Mouse (Mus musculus) embryonic facial prominence, embryonic 14.5 days (tissue): ENCODE results near the gene Cnih2. TPM values are rescaled to one million over a fixed set of nuclear protein-coding genes. Genes with fewer than 3 reads are reported as not detected.

Experiments
- ATAC-seq: fragments of 200-750 bp; cut with Nextera tagmentation; 2 replicates; pipeline ENCODE4 v1.8.0; 2017; ENCODE audit warnings: low read depth, moderate number of reproducible peaks, moderate TSS enrichment
- DNase-seq: peaks from one replicate; pipeline ENCODE4 v3.0.0-alpha.2; 2015; ENCODE audit warnings: low spot score
- H3K27ac ChIP-seq: fragments of 300-500 bp; sonication (generic); replicated peaks from 2 replicates; pipeline ENCODE4 v1.5.1; 2014; ENCODE audit warnings: low read depth, mild to moderate bottlenecking, low read length, moderate library complexity
- H3K27me3 ChIP-seq: fragments of 300-500 bp; sonication (generic); replicated peaks from 2 replicates; pipeline ENCODE4 v1.6.1; 2014; ENCODE audit warnings: low read length; ENCODE audit not compliant: control insufficient read depth, insufficient read depth
- H3K36me3 ChIP-seq: fragments of 300-500 bp; sonication (generic); 2 replicates; pipeline ENCODE4 v1.6.1; 2014; ENCODE audit warnings: low read length, mixed read lengths; ENCODE audit not compliant: control insufficient read depth, insufficient read depth
- H3K4me1 ChIP-seq: fragments of 300-500 bp; sonication (generic); 2 replicates; pipeline ENCODE4 v1.6.1; 2014; ENCODE audit warnings: antibody characterized with exemption, low read length; ENCODE audit not compliant: control insufficient read depth, insufficient read depth
- H3K4me2 ChIP-seq: fragments of 300-500 bp; sonication (generic); 2 replicates; pipeline ENCODE4 v1.6.1; 2014; ENCODE audit warnings: low read depth, mild to moderate bottlenecking, low read length, moderate library complexity, mixed read lengths
- H3K4me3 ChIP-seq: fragments of 300-500 bp; sonication (generic); 2 replicates; pipeline ENCODE4 v1.5.1; 2014; ENCODE audit warnings: low read depth, mild to moderate bottlenecking, low read length
- H3K9ac ChIP-seq: fragments of 300-500 bp; sonication (generic); 2 replicates; pipeline ENCODE4 v1.6.1; 2014; ENCODE audit warnings: low read depth, mild to moderate bottlenecking, low read length, moderate library complexity, mixed read lengths
- H3K9me3 ChIP-seq: fragments of 300-500 bp; sonication (generic); 2 replicates; pipeline ENCODE4 v1.6.1; 2016; ENCODE audit warnings: low read length; ENCODE audit not compliant: control insufficient read depth
- WGBS: fragments of 180-500 bp; shearing (Covaris S2); extraction: QIAGEN DNeasy Blood & Tissue Kit; methylation state at CpG from one replicate; pipeline ENCODE4 v1.1.7; 2014; 5-methylcytosine and 5-hydroxymethylcytosine counted together
- polyA plus RNA-seq: library from polyadenylated mRNA; unstranded; fragments of >200 nt; fragmentation: Nextera tagmentation; extraction: Ambion mirVana; gene quantifications from 2 replicates; pipeline ENCODE4 v1.2.1, GENCODE M21; 2014

Gene Cnih2
- polyA plus RNA-seq, 1 experiment from 2014 or later: 36.0 TPM

DNA sequence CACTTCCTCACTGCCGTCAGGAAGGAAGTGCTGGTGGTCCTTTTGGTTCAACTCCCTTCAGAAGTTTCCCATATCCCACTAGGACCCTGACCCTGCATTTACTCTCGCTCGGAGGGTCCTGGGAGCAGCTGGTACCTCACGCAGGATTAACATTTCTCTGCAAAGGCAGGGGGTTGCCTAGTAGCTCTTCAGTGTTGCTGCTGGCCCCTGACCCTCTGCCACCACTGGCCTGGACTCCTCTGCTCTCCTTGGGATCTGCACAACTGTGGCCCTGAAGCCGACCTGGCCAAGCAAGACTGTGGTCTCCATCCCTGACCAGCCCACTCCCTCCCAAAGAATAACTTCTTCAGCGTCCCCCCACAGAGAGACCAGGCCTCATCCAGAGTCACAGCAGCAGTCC is 49.0 kb downstream of the Cnih2 start:
- no peak overlapping the region for H3K9ac ChIP-seq
- peaks cover 33% of the 10 kb centered on the region for H3K27me3 ChIP-seq
- WGBS: 82% methylated on average over 6 of the region's 6 CpGs
- DNase-seq: no peak
- no peaks in the 10 kb centered on the region for H3K9me3 ChIP-seq
- H3K27ac ChIP-seq: no peak overlapping the region
- H3K36me3 ChIP-seq: peaks cover 31% of the 10 kb centered on the region
- peaks cover 13% of the 10 kb centered on the region for H3K4me1 ChIP-seq
- no peak for ATAC-seq
- no peak overlapping the region for H3K4me3 ChIP-seq
- H3K4me2 ChIP-seq: no peak overlapping the region

DNA sequence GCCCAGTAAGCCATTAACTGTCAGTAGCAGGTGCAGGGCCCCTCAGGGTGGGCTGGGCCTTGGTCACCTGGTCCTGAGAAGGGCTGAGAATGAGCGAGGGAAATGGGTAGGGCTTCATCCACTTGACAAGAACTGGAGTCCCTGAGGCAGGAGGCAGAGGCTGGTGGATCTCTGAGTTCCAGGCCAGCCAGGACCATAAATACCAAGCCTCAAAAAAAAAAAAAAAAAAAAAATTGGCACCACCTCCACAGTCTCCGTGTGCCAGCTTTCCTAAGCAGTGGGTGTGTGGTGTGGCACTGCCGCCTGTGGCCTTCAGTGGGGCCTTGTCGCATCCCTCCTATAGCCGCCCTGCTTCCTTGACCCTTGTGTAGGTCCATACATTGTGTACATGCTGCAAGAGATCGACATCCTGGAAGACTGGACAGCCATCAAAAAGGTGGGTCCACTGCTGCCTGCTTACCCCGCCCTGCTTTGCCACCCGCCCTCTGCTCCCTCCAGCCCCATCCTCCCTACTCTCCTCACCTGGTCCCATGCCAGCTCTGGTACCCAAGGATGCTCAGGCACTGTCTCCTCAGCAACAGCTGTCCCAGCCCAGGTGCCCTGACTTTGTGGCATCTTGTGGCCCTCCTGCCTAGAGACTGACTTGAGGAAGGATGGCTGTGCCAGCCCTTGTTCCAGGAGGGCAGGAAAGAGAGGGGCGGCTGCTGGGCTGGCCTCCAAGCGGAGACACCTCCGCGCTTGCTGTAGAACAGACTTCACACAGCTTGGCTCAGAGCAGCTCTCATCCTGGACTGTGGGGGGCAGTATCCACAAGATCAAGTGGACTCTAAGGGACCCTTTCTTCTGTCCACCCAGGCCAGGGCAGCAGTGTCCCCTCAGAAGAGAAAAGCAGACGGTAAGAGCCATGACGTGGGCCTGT is 49.9 kb downstream of the Cnih2 start:
- no peak overlapping the region for H3K27ac ChIP-seq
- peaks cover 37% of the 10 kb centered on the region for H3K36me3 ChIP-seq
- H3K4me2 ChIP-seq: no peak overlapping the region
- no peak overlapping the region for H3K4me3 ChIP-seq
- peaks cover 13% of the 10 kb centered on the region for H3K4me1 ChIP-seq
- no peak for DNase-seq
- WGBS: 83% methylated on average over 11 of the region's 14 CpGs
- no peaks in the 10 kb centered on the region for H3K9me3 ChIP-seq
- no peak overlapping the region for H3K9ac ChIP-seq
- H3K27me3 ChIP-seq: peaks cover 26% of the 10 kb centered on the region
- no peak for ATAC-seq

DNA sequence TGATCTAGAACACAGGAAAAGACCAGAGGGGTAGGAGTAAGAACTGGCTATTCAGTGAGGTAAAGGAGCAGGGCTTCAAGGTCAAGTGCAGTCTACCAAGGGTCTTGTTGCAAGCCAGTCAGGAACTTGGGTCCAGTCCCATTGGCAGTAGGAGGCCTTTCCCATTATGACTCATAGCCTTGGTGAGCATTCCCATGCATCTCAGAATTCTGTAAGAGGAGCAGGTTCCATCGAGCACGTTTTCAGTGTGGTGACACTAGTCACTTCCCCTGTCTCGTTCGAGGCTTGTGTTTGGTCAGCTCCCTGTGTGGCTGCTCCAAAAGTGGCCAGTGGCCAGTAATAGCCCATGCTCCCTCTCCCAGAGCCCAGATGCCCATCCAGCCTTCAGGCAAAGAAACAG is 52.8 kb downstream of the Cnih2 start:
- no peak for DNase-seq
- no peak for ATAC-seq
- no peaks in the 10 kb centered on the region for H3K27me3 ChIP-seq

More for the DNA sequence above, 52.8 kb downstream of the Cnih2 start:
- Histone ChIP-seq H3K9ac (no peak overlapping the region), H3K9me3 (no peaks in the 10 kb centered on the region), H3K36me3 (peaks cover 49% of the 10 kb centered on the region), H3K4me1 (peaks cover 13% of the 10 kb centered on the region), H3K4me3 (no peak overlapping the region), H3K27ac (no peak overlapping the region), H3K4me2 (no peak overlapping the region)
- WGBS: 84% methylated on average over 4 of the region's 4 CpGs

Other genes with a start within 250 kb of the Cnih2 start
- gene Ctsf, start 243.4 kb downstream of the Cnih2 start, polyA plus RNA-seq: 44.1 and 50.4 TPM in 2 replicates
- gene Actn3, start 220.6 kb downstream of the Cnih2 start, polyA plus RNA-seq: 21.4 TPM in 2 replicates
- 8.6 and 11.6 TPM in 2 replicates for gene Zdhhc24, start 219.9 kb downstream of the Cnih2 start, polyA plus RNA-seq
- 4.2 and 5.6 TPM in 2 replicates for gene Bbs1, start 191.9 kb downstream of the Cnih2 start, polyA plus RNA-seq
- 78.8 and 95.0 TPM in 2 replicates for gene Dpp3, start 170.2 kb downstream of the Cnih2 start, polyA plus RNA-seq
- gene Peli3, start 155.4 kb downstream of the Cnih2 start, polyA plus RNA-seq: 2.0 and 2.3 TPM in 2 replicates
- gene Mrpl11, start 136.4 kb downstream of the Cnih2 start, polyA plus RNA-seq: 104 and 109 TPM in 2 replicates
- 0.07 TPM in 1 of 2 replicates, not detected in the other for gene Npas4, start 108.2 kb downstream of the Cnih2 start, polyA plus RNA-seq
- 4.0 and 4.1 TPM in 2 replicates for gene Slc29a2, start 74.7 kb downstream of the Cnih2 start, polyA plus RNA-seq
- 42.9 and 51.5 TPM in 2 replicates for gene B4gat1, start 59.7 kb downstream of the Cnih2 start, polyA plus RNA-seq
- 0.51 and 1.7 TPM in 2 replicates for gene AC124502.3, start 59.6 kb downstream of the Cnih2 start, polyA plus RNA-seq
- 35.0 and 38.7 TPM in 2 replicates for gene Brms1, start 57.2 kb downstream of the Cnih2 start, polyA plus RNA-seq
- 2.3 and 3.0 TPM in 2 replicates for gene Rin1, start 48.0 kb downstream of the Cnih2 start, polyA plus RNA-seq
- 138 and 146 TPM in 2 replicates for gene Cd248, start 30.4 kb downstream of the Cnih2 start, polyA plus RNA-seq
- 2.6 and 3.0 TPM in 2 replicates for gene Tmem151a, start 13.0 kb downstream of the Cnih2 start, polyA plus RNA-seq
- gene Yif1a, start 10.0 kb downstream of the Cnih2 start, polyA plus RNA-seq: 137 and 140 TPM in 2 replicates
- 225 and 254 TPM in 2 replicates for gene Rab1b, start 8.6 kb upstream of the Cnih2 start, polyA plus RNA-seq
- gene Klc2, start 20.0 kb upstream of the Cnih2 start, polyA plus RNA-seq: 13.1 and 15.3 TPM in 2 replicates
- 28.1 and 30.9 TPM in 2 replicates for gene Pacs1, start 174.6 kb upstream of the Cnih2 start, polyA plus RNA-seq
- gene Sf3b2, start 196.9 kb upstream of the Cnih2 start, polyA plus RNA-seq: 247 and 281 TPM in 2 replicates
- gene Gal3st3, start 199.8 kb upstream of the Cnih2 start, polyA plus RNA-seq: 4.0 and 4.3 TPM in 2 replicates
- not detected in 2 replicates for gene Catsper1, start 237.2 kb upstream of the Cnih2 start, polyA plus RNA-seq